ENCODE assay signal across 14 mouse cellular contexts in the genomic region with DNA sequence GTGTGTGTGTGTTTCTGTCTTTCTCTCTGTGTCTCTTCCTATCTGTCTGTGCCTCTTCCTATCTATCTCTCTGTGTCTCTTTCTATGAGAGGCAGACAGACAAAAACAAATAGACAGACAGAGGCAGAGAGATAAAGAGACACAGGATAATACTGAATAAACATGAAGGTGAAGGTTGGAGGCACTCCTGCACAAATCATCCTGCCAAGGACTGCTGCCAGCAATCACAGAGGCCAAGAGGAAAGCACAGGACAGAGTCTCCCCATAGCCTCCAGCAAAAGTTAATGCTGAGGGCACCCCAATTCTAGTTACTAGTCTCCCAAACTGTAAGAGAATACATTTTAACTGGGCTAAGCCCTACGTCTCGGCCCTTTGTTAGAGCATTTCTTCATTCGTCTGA.
"Had no signal": no experiment of that assay in that cellular context is flagged by ENCODE, and none has a peak within 500 bp of the region (broad histone marks: within the 10 kb centered on the region; RNA-seq: fewer than 3 reads in every experiment).

No protein-coding gene starts in this region.

- H3K4me1 ChIP-seq: limb, embryonic 10.5 days; liver, embryonic 13.5 days had no signal

- H3K27ac ChIP-seq: limb, embryonic 10.5 days; limb, embryonic 13.5 days; liver, embryonic 13.5 days had no signal

- H3K9ac ChIP-seq: kidney, embryonic 15.5 days; limb, embryonic 13.5 days; liver, embryonic 13.5 days had no signal

- H3K4me2 ChIP-seq: kidney, embryonic 15.5 days; limb, embryonic 13.5 days; liver, embryonic 13.5 days; midbrain, embryonic 11.5 days had no signal

- DNase-seq: kidney, postnatal 10 days; kidney, postnatal 36 days; layer of hippocampus, postnatal 36 days; liver, embryonic 13.5 days; lung, adult 2 months; lung, postnatal 14 days; lung, postnatal 4 days; midbrain, embryonic 14.5 days; thymus, adult 18-20 months; thymus, postnatal 36 days had no signal

- H3K4me3 ChIP-seq: kidney, embryonic 15.5 days; limb, embryonic 10.5 days; limb, embryonic 13.5 days; liver, embryonic 13.5 days had no signal

- H3K27me3 ChIP-seq: kidney, embryonic 15.5 days; limb, embryonic 13.5 days; liver, embryonic 13.5 days had no signal

- H3K9me3 ChIP-seq: kidney, embryonic 15.5 days; limb, embryonic 10.5 days; limb, embryonic 13.5 days; liver, embryonic 13.5 days had no signal

- H3K36me3 ChIP-seq: kidney, embryonic 15.5 days; limb, embryonic 10.5 days; limb, embryonic 13.5 days; liver, embryonic 13.5 days had no signal
